Mouse (Mus musculus) spleen, adult 12 weeks (tissue): Measurements from ENCODE around the gene Nek1.

Source experiments
- DNase-seq: peaks from one replicate; pipeline ENCODE4 v3.0.0; 2022; ENCODE audit warnings: low spot score

The Nek1 gene

DNA sequence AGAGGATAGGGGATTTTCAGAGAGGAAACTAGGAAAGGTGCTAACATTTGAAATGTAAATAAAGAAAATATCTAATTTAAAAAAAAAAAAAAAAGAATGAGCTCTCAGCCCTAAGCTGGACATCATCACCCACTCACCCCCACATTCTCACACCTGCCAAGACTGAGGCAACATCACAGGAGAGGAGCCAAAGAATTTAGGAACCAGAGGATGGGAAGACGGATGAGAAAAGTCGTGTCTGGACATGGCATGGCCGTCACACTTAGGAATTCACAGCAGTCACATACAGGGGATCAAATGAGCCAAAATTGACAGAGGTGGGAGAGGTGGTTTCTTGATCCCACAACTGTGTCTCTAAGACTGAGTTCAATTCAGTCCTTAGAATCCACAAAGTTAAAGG lies 165.5 kb downstream of the Nek1 start:
- no peak for DNase-seq

DNA sequence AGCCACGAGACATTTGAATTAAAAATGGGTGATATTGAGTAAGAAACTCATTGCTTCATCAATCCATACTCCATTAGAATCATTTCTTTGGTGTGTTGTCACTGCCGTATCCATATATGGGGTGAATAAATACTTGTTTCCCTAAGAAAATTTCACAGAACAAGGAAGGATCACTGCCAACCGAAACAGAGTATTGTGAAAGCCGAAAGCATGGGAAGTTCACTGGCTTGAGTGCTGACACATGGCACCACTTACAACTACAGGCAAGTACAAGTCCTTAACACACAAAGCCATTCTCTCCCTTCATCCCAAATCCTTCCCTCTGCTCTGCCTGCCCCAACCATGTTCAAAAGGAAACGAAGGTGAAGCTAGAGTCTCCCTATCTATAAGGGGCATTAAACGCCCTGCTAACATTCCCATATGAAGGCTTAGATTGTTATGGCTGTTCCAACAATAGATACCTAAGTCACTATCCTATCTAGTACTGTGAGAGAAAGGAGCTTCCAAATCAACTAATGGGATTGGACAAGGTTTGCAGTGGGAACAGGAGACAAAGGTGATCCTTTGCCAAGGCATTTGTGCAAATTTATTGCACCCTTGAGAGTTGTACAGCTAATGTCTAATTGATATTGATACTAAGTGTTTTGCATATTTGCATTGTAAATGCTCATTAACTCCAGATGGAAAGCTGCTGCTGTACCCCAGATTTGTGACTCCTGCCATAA lies 168.6 kb downstream of the Nek1 start:
- no peak for DNase-seq

DNA sequence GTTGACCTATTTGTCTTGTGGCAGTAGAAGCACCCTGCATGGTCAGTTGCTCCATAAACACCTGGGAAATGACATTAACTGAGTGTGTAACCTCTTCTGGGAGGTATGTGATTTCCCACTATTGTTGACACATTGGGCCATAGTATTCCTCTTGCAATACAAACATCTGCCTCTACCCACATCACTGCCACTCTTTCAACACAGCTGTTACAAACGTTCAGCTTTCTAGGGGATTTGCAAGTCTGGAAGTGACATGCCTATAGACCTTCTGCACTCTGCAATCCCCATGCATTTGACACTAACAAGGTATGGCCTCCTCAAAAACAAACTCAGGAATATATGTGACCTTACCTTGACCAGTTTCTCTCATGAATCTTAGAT lies 169.2 kb downstream of the Nek1 start:
- no peak for DNase-seq

DNA sequence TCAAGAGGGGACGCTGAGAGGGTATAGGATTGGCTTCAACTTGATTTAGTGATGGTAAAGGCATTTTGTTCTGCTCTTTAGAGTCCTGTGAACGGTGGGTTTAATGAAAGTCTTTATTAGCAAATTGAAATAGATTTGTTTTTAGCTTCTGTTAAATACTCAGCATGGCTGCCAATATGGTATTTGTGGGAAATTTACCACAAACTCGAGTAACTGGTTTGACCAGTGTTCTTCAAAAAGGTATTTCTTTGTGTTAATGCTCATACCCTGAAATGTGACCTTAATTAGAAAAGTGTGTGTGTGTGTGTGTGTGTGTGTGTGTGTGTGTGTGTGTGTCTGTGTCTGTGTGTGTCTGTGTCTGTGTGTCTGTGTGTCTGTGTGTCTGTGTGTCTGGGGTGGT lies 178.6 kb downstream of the Nek1 start:
- no peak for DNase-seq

DNA sequence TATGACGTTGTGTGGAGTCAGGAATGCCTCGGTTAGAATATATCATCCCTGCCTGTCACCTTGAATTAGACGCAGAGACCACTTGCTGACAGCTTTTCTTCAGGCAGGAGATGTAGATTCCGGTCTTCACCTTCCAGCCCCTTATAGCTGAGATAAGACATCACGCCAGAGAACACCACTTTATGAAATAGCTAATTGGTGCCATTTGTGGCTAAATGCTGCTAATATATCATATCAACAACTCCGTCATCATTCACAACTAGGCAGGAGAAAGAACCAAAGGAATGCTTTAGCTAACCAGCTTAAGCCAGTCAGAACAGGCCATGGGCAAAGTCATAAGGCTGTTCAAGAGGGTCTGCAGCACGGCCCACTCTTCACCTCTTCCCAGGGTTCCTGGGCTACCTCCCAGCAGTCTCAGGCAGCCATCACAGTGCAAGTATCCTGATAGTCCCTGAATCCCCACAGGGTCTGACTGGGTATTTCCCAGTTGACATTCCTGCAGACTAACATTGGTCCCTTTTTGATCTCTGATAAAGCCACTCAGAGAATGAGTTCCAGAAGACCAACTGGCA lies 181.0 kb downstream of the Nek1 start:
- no peak for DNase-seq

DNA sequence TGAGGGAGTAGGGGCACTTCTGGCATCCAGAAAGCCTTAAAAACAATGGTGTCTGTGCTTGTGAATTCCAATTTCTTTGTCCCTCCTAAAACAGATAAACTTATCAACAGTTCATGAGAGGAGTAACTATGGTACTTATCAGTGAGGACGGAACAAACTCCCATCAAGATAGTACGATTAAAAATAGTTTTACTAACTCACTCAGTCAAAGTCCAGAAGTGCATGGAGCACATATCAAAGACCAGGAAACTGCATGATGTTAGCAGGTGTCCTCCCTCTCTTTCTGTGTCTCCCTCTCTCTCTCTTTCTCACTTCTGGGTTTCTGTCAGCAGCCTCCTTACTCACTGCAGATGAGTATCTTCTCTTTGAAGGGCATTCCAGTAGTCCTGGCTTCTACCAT lies 182.9 kb downstream of the Nek1 start:
- DNase-seq: no peak

DNA sequence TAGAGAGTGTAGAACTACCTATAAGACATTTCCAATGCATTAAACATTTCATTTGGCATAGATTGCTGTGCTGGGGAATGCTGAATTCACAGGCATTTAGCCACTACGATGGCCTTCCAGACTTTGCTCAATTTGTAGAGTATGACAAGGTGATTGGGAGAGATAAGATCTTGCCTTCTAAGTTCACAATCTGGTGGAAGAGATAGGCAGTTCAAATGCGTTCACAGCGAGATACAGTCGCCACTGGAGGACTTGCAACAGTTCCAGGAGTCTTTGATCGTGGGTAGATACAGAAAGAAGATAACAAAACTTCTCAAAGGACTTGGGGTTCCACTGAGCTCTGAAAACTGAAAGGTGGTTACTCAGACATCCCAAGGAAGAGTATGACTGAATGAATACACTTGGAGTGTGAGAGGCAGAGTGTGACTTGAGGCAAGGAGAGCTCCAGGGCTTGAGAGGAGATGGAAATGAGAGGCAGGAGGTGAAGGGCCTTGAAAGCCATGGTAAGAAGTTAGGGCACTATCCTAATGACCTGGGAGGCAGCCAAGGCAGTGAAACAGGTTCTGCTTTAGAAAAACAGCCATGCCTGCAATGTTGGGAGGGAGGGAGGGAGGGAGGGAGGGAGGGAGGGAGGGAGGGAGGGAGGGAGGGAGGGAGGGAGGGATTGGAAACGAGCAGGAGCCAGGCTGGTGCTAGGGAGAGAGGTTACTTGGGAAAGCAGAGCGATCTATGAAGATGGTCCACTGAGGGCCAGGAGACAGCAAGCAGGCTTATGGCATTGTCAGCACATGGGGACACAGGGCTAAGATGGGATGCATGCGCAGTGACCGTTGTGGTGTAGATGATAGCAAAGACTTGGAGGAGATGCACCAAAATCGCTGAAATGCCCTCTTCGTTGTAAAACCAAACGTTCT lies 184.9 kb downstream of the Nek1 start:
- DNase-seq: no peak

DNA sequence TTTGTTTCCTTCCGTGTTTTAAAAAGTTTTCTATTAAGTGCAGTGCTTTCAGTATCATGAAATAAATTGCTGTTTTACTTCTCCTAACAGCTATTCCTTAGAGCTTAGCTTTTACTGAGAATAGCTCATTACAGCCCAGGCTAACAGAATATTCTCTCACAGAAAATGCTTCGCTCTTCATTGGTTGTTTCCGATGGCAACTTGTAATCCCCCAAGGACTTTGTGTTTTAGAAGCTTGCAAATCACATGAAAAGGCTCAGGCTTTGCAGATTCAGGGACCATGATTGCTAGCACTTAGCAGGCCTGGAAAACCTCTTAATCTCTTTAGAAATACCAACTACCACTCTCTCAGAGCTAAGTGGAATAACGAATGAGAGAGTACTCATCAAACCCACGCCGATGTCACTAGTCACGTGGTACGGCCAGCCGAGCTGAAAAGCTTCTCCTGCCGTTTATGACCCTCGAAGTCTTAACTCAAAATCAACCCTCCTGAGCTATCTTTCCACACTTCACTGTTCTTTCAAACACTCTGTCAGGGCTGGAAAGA lies 185.7 kb downstream of the Nek1 start:
- no peak for DNase-seq
